Mouse (Mus musculus) urinary bladder, postnatal 10 days (tissue): ENCODE results near the gene Spo11.

Source experiments
- DNase-seq: peaks from one replicate; pipeline ENCODE4 v3.0.0; 2022; ENCODE audit warnings: low spot score

Gene Spo11

DNA sequence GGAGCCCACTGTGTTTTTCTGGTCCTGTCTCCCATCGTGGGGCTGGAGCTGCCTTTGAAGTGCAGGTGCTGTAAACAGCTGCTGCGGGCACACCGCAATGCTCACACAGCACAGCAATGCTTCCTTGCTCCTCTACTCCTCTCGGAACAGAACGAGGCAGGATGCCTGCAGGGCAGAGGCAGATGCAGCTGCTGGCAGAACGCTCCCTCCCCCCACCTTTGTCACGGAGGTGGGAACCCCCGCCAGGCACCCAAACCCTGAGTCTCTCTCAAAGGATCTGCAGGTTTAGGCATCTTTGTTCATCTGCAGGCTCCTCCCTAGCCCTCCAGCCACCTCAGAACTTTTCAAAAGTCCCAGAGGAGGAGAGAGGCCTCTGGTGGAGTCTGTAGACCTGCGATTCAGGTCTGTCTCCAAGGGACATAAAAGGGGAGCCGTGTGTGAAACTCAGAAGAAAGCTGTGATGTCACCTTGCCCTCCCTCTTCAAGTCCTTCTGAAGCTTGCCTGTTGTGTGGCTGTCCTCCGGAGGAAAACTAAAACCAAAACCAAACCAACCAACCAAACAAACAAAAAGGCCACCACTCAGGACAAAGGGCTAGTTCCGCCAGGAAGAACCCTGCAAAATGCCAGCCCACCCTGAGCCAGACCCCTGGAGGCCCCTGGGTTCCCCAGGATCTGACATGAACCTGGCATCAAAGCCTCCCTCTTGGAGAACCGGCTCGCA lies at the start of gene Spo11:
Gene Spo11 (plus strand): TSS at position 292 of the 722 bp plus-strand sequence.
- DNase-seq: no peak

DNA sequence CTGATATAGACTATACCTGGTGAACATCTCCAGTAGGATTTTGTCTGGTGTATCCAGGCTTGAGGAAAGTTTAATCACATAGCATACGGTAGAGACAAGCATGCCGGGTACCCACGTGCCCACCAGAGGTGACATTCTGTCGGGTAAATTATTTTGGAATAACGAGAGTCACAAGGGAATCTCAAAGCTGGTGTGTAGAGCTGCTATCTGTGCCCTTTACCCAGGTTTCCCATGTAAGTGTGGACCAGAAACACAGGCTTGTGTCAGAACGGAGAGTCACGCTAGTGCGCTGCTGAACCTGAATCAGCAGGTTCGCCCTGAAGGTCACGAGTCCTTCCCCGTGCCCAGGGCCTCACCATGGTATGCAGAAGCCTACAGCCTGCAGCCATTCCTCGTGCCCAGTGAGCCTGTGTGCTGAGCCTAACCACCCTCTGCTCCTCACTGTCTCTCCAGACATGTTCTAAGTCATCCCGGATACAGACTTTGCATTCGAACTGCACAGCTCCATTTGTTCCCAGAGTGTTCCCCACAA lies 47.5 kb upstream of the Spo11 start:
- no peak for DNase-seq

- no peak for DNase-seq
Observed at GRCm38 (mm10) chr2:172931137-172931898, 46.2 kb upstream of the Spo11 start.

- DNase-seq: no peak
Observed at GRCm38 (mm10) chr2:172933631-172934419, 43.7 kb upstream of the Spo11 start.

- no peak for DNase-seq
Observed at GRCm38 (mm10) chr2:172934420-172934788, 43.1 kb upstream of the Spo11 start.

GRCm38 (mm10) chr2:172934891-172935740 lies 42.4 kb upstream of the Spo11 start:
- no peak for DNase-seq

DNA sequence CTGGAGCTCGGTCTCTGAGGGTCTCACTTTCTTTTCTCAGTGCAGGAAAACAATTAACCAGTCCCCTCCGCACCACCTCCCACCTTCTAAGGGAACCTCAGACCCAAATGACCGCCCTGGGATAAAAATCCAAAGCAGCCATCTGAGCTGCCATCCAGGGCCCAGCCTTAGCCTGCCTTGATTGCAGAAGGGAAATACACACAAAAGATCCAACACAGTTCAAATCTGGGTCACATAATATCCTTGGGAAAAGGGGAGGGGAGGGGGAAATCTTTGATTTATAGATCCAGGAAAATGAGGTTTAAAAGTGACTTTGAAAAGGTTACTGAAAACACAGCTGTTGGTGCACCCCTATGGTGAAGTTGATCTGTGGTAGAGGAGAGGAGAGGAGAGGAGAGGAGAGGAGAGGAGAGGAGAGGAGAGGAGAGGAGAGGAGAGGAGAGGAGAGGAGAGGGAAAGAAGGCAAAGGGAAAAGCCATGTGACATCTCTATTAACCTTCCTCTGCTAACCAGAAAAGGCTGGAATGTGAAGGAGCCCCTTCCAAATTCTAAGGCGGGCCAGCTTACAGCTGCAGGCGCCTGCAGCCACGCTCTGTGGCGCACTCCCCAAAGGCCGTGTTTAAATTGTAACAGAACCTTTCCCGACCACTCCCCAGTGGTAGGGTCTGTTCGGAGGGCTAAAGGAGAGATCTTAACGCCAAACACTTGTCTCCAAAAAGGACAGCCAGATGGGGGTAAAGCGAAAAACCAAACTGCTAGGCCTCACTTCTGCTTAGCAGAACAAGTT lies 41.5 kb upstream of the Spo11 start:
- DNase-seq: no peak

- no peak for DNase-seq
Observed at GRCm38 (mm10) chr2:172936844-172937243, 40.7 kb upstream of the Spo11 start.

GRCm38 (mm10) chr2:172937326-172938190 lies 39.9 kb upstream of the Spo11 start:
- no peak for DNase-seq

DNA sequence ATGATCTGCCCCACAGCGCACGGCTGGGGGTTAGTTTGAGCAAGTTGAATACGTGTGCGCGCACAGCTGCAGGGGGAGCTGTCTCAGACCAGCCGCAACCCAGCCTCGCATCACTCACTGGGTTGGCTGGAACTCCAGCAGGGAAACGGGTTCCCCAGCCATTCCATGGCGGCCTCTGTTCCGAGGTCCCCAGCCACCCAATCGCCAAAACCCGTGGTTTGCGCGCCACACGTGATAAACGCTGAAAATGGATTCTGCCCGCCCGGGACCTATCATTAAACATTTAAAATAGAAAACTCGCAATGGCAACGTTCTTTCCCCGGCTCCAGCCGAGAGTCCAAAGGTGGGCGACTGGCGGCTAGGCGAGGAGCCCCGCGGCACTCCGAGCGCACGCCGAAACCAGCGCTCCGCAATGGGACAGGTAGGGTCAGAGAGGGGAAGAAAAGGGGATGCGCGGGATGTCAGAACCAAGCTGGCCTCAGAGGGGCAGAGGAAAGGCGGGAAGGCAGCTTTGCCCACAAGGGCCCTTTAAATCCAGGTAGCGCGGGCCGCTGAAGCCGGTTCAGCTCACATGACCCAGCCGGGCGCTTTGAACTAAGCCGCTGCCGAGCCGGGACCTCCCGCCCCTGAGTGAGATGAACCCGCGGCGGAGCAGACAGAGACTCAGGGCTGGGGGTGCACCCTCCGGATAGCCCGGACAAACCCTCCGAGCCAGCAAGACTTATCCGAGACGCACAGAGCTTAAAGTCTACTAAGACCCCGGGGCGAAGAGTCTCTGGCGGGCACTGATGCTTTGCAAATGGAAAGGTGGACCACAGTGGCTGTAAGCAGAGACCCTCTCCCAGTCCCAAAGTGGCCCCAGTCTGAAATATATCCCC lies 38.5 kb upstream of the Spo11 start:
- no peak for DNase-seq

DNA sequence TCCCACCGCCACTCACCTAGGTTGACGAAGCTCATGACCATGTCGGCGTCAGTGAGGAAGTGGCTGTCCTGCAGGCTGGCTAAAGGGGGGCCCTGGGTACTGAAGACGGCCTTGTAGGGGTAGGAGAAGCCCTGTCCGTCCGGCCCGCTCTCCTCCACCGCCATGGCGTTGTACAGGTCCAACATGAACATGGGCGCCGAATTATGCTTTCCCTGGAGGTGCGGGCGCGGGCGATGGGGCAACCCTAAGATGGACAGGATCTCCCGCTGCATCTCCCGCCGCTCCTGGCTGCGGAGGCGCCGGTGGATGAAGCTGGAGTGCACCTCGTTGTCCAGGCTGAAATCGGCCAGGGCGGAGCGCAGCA lies 37.9 kb upstream of the Spo11 start:
- DNase-seq: no peak

DNA sequence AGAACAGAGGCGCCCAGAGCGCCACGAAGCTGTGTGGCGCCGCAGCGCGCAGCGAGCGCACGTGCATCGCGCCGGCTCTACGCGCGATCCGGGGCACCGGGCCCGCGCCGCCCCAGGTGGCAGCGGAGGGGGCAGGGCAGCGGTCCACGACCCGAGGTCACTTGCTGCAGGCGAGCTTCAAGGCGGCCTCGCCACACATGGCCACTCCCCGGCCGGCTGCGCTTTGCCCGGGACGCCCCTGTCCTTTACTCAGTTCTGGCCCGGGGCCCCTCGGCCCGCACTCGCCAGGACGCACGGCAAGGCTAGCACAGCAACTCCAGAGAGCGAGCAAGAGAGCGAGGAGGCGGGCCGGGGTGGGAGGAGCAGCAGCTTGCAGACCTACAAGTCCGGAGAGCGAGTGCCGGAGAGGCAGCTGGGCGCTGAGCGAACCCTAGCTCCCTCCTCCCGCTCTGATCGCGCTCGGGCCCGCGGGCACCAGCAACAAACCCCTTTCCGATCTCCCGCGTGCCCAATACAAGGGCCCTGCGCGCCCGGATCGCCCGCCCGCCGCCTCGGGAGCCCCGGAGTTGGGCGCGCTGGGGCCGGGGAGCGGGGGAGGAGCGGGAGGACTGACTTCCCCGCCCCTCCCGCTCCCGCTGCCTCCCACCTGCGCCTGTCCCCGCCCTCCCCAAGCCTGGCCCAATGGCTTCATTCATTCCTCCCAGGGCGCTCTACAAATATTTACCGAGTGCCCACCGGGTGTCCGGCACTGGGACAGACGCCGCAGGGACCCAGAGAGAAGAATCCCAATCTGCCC lies 37.3 kb upstream of the Spo11 start, which contains the start of gene Bmp7:
Gene Bmp7 (minus strand): TSS at position 319 of the 796 bp plus-strand sequence.
- no peak for DNase-seq

DNA sequence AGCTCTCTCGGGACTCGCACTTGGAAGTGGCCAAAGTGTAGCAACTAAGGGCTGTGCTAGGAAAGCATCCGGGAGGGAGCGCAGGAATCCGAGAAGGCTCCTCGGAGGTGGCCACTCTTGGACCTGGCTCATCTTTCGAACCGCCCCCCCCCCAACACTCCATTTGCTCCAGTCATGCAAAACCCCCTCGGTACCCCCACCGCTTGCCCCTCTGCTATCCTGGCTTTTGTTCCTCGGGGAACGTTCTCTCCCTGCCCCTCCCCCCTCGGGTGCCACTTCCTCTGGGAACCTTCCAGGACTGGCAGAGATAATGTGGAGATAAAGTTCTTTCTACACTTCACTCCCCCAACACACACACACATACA lies 36.7 kb upstream of the Spo11 start:
- DNase-seq: no peak

DNA sequence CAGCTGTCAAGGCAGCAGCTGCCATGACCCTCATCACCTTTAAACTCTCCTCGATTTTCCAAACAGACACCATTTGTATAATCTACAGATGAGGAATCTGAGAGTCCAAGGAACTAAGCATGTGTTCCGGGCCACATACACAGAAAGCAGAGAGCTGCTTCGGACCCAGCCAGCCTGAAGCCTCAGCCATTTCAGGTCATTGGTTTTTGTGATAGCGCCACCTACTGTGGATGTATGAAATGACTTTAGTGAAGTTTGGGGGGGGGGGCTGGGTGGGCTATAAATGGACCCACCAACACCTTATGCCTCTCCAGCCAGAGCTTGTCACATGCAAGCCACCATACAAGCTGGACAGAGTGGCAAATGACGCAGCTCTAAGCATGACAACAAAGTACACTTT lies 28.4 kb upstream of the Spo11 start:
- no peak for DNase-seq

DNA sequence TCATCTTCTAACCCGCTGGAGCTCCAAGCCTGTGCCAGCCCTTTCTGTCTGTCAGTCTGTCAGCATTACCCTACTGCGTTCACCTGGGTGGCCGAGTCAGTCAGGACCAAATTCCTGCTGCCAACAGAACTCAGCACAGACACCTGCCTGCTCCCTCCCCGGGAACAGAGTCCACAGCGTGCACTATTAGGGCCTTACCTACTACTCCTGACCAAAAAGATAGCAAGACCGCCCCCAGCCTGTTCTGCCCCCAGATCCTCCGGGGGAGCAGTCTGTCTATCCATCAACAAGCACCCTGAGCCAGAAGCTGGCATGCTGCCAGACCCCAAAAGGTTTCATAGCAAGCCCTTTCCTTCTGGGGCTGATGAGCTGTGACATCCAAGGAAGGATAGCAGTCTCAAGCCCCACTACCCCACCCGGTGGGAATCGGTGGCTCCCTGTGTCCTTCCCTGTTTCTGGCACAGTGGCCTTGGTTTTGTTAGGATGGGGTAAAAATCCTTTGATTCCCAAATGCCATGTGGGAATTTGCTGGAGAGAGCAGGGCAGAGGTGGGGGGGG lies 27.3 kb upstream of the Spo11 start:
- DNase-seq: no peak

DNA sequence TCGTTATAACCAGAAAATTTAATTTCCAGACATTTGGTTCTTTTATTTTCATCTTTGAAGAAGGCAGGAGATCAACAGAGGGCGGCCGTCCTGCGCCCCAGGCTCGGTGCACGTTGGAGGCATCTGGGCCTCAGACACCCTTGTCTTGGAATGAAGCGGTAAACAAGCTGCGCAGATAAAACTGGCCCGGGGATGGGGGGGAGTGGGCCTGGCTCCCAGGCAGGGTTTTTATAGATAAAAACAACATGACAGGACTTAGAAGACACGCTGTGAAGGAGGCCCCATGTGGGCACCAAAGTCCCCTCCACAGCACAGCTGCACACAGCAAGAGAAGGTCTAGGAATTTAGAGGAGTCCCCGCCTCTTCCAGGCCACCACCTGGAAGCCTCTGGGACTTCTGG lies 26.8 kb upstream of the Spo11 start:
- DNase-seq: no peak

- no peak for DNase-seq
Observed at GRCm38 (mm10) chr2:172951976-172952375, 25.5 kb upstream of the Spo11 start.

GRCm38 (mm10) chr2:172958579-172958978 lies 18.9 kb upstream of the Spo11 start:
- no peak for DNase-seq
